Mouse (Mus musculus): ENCODE data around the gene Krtap7-1.
A peak's percentile ranks its signal among the peaks of the same experiment; 100 is the strongest.

Gene Krtap7-1

DNA sequence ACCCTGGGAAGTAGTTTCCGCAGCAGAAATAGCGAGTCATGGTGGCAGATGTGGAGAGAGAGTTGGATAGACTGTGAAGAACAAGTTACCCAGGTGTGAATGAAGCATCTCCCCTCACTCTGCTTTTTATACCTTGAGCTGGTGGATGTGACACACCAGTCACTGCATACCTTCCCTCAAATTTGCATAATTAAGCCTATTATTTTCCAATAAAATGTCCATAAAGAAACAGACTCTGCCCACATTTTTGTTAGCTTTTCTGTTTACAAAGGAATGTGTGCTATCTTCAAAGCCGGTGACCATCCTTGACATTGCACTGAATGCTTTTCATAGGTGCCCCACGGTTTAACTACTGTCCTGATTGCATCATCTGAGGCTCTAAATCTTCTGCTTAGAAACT lies at the start of gene Krtap7-1:
Gene Krtap7-1 (minus strand): TSS at position 101 of the 400 bp plus-strand sequence.
- no peak for DNase-seq

DNA sequence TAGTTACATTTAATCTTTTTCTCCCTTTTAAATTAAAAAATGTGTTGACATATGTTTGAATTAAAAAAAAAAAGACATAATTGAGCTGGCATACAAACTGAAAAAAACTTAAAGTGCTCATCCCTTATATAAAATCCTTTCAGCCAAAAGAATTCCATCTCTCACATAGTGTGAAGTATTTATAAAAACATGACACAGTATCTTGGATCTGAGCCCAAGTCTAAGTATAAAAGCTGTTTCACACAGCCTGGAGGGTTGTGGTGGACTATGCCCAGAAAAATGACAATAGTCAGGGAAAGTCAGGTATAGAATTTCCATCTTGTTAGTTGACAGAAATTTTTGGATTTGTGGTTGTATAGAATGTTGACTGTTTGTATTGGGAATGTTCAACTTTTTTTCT lies 42.2 kb upstream of the Krtap7-1 start:
- DNase-seq: no peak

DNA sequence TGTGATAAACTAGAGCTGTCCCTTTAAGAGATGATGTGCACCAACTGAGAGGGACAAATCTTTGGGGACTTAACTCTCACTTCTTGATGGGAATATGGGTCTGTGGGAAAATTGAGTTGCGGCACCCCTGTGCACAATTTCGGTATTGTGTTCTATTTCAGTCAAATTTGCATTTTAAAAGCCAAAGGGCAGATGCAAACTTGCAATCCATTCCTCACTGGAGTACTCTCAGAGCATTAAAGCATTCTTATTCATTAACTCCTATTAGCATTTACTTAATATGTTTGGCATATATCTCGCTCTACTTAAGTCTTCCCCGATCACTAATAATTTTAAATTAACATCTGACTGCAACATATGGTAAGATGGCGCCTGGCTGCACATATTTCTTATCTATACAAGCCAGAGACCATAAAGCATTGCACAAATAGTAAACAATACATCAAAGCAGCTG lies 29.9 kb upstream of the Krtap7-1 start:
- no peak for DNase-seq

DNA sequence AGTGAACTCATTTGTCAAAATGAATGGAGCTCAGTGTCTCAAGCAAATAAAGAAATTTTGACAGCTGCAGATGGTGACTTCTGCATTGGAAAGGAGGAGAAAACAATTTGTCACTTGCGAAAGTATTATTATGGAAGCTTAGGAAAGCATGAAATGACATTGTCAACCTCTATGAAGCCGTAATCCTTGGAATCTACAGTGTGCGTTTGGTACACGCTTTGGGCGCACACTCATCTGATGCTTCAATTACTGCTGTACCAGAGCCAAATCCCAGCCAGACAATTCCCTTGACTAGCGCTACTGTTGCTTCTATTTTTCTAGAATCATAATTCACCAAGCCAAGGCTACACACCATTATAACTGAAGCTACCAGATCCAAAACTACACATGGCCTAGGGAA lies 29.2 kb upstream of the Krtap7-1 start:
- DNase-seq: no peak

DNA sequence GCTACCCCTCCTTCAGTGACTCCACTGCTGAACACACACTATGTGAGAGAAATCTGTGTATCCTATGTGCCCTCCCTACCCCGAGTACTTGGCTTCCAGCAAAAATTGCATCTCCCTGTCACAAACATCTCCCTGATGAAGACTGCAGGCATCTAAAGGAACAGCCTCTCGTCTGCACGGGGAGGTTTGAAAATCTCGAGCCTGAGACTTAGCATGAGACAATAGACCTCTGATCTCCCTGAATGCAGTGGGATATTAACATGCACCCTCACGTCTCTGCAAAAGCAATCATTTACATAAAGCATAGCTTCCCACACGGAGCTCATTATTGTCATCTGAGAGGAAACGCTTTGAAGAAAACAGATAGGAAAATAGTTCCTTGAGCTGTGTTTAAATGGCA lies 22.4 kb upstream of the Krtap7-1 start:
- no peak for DNase-seq

DNA sequence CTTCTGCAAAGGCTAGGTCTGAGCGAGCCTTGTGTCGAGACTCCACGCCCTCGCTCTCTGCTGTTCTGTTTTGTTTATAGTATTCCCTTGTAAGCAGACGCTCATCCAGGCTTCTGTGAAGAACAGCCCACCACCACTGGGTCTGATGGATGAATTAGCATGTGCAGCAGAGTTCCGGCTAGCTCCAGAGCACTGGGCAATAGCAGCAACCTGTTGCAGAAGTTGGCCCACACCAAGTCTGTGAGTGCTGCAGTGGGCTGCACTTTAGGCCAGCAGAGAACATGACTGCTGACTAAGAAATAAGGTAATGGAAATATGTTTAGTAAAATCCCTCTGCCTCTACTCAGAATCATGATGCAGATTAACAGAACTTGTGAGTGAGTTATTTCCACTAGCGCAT lies 21.7 kb upstream of the Krtap7-1 start:
- DNase-seq: no peak

DNA sequence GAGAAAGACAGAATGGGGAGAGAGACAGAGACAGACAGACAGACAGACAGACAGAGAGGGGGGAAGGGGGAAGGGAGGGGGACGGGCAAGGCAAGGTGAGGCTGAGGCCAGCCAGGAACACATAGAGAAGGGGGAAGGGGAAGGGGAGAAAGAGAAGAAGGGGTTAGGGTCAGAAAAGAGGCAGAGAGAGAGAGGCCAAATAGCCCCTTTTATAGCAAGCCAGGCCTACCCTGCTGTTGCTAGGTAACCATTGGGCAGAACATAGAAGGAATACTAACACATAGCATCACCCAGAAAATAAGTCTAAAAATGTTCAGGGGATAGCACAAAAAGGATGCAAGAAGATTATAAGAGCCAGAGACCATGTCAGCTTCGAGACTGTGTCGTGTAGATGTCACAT lies 20.3 kb upstream of the Krtap7-1 start:
- no peak for DNase-seq

DNA sequence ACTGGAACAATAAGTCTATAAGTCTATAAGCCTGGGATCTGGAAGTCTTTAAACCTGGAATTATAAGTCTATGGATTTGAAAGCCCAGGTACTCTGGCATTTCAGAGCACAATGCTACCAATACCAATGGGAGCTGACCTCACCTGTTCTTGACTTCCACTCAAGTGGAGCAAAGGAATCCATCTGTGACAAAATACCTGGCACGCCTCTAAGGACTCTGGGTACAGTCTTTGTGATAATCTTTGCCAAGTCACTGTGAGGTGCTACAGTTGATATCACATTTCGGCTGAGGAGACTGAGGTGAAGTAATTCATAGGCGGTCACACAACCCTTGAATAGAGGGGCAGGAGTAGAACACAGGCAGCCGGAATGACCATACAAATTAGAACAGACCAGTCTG lies 12.9 kb upstream of the Krtap7-1 start:
- DNase-seq: no peak

DNA sequence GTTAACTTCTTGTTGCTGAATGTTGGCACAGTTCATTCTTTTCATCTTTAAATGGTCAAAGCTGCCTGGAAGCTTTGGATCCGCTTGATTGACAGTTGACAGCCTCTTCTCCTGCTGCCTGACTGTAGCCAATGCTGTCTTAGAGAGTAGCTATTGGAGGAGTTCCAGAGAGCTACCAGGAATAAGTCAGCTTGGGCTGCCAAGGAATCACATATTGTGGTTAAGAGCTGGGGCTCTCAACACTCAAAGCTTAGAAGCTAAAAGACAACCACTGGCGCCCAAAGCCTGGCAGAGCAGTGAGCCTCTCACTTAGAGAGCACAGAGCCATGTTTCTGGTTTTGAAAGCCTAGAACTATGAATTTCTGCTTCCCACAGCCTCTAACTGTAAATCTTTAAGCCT lies 12.4 kb upstream of the Krtap7-1 start:
- no peak for DNase-seq

DNA sequence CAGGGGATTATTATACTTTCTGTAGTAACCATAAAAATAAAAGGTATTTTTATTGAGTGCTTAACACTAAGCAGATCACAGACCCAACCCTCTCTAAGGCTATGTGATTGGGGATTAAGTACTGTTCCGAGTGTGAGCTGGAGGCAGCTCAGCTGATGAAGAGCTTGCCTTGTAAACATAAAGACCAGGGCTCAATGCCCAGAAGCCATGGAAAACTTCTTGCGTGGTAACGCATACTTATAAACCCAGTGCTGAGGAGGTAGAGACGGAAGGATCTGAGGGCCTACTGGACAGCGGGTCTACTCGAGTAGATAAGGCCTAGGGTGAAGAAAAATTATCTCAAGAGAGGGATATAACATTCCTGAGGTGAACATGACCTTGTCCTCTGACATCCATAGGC lies 12.0 kb upstream of the Krtap7-1 start:
- no peak for DNase-seq

DNA sequence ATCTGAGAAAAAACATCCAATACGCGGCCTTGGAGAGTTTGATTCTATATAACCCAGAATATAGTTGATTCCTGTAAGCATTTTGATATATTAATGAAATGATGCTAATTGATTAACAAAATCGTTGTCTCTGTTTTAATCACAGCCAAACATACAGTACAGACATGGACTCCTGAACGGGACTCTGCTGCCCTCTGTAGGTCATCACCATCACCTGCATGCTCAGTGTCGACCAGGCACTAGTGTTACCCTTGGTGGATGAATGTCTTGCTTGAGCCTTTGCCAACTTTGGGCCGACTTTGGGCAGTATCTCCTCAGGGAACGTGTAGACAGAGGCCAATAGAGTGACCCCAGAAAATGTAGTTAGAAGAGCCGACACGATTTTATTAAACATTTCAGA lies 9.5 kb upstream of the Krtap7-1 start:
- DNase-seq: peak; percentile 47

DNA sequence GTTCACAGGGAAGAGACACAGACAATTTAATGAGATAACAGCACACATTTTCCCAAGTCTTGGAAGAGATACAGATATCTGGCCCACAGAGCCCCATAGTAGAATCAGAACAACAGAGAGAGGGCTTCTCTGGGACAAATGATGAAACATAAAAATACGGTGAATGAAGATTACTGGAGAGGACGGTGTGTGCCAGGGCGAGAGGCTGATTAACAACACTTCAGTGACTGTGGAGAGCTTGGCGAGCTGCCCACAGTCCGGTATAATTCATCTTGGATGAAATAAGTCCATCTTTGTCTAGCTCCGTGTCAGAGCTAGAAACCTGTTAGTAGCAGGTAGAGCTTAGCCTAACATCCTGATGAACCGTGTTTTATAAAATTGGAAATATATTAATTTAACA lies 5.3 kb upstream of the Krtap7-1 start:
- peak; percentile 25 to 26 for DNase-seq

DNA sequence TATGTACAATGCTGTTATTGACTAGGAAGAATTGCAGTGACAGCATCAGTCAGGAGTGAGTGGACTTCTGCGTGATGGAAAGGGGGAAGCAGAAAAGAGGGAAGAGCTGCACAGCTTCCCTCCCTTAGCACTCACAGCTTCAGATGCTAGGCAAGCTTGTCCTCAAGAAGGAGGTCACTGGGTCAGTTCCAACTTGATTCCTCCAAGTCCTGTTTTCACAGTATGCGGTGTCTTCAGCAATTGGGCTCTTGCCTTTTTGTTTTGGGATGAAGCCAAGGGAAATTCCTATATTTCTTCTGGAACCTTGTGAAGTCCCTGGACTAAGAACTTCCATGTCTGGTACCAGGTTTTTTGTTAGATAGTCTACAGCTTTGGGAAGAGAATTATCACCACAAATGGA lies 4.6 kb downstream of the Krtap7-1 start:
- DNase-seq: no peak

DNA sequence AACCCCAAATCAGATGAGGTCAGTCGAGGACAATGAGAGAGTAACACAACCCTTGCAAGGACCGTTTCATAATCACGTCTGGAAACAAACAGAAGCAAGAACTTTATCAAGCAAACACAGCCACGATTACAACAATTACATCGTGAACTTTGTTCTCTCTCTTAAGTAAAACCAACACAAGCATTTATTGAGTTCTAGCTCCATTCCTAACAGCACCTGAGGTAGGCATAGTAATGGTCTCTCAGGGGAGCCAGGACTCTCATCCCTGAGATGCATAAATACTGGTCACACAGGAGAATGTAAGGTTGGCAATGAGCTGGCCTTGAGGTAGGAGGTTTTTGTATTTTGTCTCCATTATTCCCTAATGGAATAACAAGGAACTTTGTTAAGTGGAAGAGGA lies 6.3 kb downstream of the Krtap7-1 start:
- DNase-seq: no peak

DNA sequence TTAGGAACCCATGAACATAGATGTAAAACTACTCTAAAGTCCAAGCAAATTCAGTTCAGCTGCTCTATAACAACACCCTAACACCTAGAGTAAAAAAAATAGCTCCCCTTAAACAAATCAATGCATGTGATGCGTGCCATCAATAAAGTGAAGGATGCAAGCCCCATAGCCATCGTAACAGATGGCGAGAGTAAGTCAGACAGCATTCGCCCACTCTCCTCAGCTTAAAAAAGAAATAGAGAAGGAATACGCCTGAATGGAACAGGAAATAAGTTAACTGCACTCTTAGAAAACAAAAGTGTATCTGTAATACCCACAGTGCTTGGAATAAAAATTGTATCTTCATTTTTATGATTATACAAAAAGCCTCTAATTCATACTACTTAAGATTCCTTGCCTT lies 11.1 kb downstream of the Krtap7-1 start:
- no peak for DNase-seq

DNA sequence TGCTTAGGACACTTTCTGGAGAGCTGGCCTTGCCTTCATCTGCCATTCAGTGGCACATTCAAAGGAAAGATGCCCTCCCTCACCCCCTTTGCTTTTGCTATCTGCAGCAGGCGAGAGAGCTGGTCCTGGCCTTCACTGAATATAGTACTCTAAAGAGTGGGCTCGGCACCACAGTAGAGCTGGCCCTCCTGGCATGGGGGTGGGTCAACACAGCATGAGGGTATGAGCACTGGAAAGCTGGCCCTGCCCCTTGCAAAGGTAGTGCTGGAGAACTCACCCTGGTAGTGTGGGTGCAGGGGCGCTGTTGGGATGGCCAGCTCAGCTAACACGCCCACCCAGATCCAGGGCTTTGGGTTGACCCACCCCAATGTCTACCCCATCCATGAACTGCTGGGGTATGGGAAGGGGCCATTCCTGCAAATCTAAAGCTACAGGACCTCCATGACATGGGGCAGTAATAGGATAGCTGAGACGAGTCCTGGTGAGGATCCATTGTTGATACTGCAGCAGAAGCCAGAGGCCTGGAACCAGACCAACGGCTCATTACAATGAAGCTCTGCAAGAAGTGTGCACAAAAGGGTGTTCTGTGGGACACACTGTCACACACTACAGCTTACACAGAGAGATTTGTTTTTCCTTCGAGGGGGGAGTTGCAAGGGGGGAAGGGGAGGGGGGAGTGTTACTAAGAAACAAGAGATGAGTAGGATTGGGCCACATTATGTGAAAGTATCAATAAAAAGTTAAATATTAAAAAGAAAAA lies 12.5 kb downstream of the Krtap7-1 start:
- no peak for DNase-seq

DNA sequence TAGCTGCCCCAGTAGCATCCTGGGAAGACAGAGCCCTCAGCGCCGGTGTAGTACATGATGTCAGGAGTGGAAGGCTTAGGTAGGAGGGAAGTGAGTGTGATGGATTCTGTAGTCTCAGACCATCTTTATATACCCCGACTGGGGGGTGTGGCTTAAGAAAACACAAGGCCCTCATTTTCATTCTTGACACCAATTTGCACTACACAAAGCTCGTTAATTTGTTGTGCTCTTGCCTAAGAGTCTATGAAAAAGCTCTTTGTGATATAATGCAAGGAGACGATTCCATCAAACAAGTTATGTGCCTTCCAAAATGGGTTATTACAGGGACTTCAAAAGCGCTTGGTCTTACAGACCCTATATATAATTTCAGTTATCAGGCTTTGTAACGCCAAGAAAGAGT lies 20.3 kb downstream of the Krtap7-1 start, which contains the start of gene Krtap8-1:
Gene Krtap8-1 (minus strand): TSS at position 101 of the 400 bp plus-strand sequence.
- DNase-seq: no peak

DNA sequence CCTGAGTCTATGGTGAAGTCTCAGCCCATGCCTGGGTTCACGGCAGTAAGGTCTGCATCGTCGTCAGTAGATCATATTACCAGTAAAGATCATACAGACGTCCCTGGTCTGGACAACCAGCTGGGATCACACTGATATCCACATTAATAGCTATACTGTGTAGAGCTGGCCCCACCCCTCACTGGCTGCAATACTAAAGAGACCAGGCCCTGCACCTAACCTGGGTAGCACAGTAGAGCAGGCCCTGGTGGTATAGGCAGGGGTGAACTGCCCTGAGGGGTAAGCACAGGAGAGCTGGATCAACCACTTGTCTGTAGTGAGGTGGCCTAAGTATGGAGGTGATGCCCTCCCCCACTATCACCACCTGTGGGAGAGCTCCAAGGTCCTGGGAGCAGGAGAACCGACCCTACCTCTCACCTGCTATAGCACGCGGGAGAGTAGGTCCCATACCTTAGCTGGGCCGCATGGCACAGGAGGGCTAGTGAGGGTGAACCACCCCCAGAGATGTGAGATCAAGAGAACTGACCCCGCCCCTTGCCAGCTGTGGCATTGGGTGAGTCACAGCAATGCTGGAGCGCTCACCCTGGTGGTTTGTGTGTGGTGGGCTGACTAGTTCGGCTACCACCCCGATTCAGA lies 30.3 kb downstream of the Krtap7-1 start:
- DNase-seq: no peak

DNA sequence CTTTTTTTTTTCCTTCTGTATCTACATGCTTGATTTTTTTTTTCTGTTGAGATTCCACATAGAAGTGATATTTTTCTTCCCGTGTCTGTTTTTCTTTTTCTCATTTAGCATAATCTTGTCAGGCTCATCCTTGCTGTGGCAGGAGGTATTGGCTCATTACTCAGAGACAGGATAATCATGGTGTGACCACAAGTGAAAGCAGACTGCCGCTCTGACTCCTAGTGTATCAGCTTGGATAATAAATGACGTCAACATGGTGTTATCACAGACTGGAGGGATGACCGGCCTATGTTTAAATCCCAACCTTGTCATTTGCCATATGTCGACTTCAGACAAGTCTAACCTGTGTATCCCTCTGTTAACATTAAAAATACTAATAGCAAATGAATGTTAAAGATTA lies 46.9 kb downstream of the Krtap7-1 start:
- DNase-seq: no peak

All from cerebellum, postnatal 36 days (tissue).